Mouse (Mus musculus) myocyte (in vitro differentiated cells): ENCODE measurements around the gene Wdr47.

Experiments
- MAX ChIP-seq: IDR thresholded peaks from one replicate; pipeline ENCODE4 v1.6.1; 2011; ENCODE audit warnings: low read depth, mild to moderate bottlenecking, control low read depth
- POLR2A ChIP-seq: IDR thresholded peaks from one replicate; pipeline ENCODE4 v1.6.1; 2011; ENCODE audit warnings: low read depth, mild to moderate bottlenecking, control low read depth, moderate library complexity; ENCODE audit not compliant: insufficient read length
- TCF12 ChIP-seq: IDR thresholded peaks from one replicate; pipeline ENCODE4 v1.6.1; 2011; ENCODE audit warnings: mild to moderate bottlenecking, control low read depth; ENCODE audit not compliant: poor library complexity, insufficient read depth, severe bottlenecking

- no peak for TF ChIP-seq POLR2A
- TF ChIP-seq MAX, result no peak
- no peak for TF ChIP-seq TCF12
Observed at GRCm38 (mm10) chr3:108652866-108653642, 62.0 kb downstream of the Wdr47 start.
